ENCODE assay signal across 10 mouse cellular contexts in genomic region chr11:106564261-106564660, GRCm38 (mm10). TPM values are rescaled to one million over a fixed set of nuclear protein-coding genes. Genes with fewer than 3 reads are reported as not detected.
A peak's percentile ranks its signal among the peaks of the same experiment; 100 is the strongest.
DNase-seq lines count a peak whose midpoint lies in the region; ATAC-seq and TF ChIP-seq lines count a peak whose summit lies in the region.
"Had no signal": no experiment of that assay in that cellular context is flagged by ENCODE, and none has a peak within 500 bp of the region (broad histone marks: within the 10 kb centered on the region; RNA-seq: fewer than 3 reads in every experiment).

No protein-coding gene starts in this region.

- peak overlapping the region; percentile 67 for H3K27ac ChIP-seq in heart, embryonic 16.5 days (ENCODE audit: low read length)
- H3K27ac ChIP-seq in forebrain, embryonic 16.5 days (ENCODE audit: low read length): no peak overlapping the region
- H3K27ac ChIP-seq: liver, embryonic 13.5 days; neural tube, embryonic 12.5 days had no signal

- H3K79me2 ChIP-seq in myocyte (ENCODE audit: control insufficient read depth, insufficient read depth): no peaks in the 10 kb centered on the region

- 39% methylated on average over 12 of the region's 12 CpGs for WGBS in heart, embryonic 16.5 days
- WGBS in forebrain, embryonic 16.5 days: 81% methylated on average over 12 of the region's 12 CpGs

- H3K27me3 ChIP-seq in heart, embryonic 16.5 days (ENCODE audit: control insufficient read depth, insufficient read depth, low read length): no peaks in the 10 kb centered on the region
- no peaks in the 10 kb centered on the region for H3K27me3 ChIP-seq in myocyte (ENCODE audit: control insufficient read depth, insufficient read depth, insufficient read length)
- H3K27me3 ChIP-seq in forebrain, embryonic 16.5 days (replicated peaks; ENCODE audit: control insufficient read depth, insufficient read depth, low read length): no peaks in the 10 kb centered on the region
- H3K27me3 ChIP-seq: liver, embryonic 13.5 days; neural tube, embryonic 12.5 days had no signal

- peak overlapping the region; percentile 42; the same call in 1 of the 2 replicates for H3K4me2 ChIP-seq in heart, embryonic 16.5 days (ENCODE audit: low read depth, low read length)
- H3K4me2 ChIP-seq in myocyte (ENCODE audit: low read depth): peak overlapping the region; percentile 41
- H3K4me2 ChIP-seq in forebrain, embryonic 16.5 days (ENCODE audit: low read length): no peak overlapping the region
- H3K4me2 ChIP-seq: liver, embryonic 13.5 days; neural tube, embryonic 12.5 days had no signal

- peaks cover 12% of the 10 kb centered on the region for H3K36me3 ChIP-seq in heart, embryonic 16.5 days (ENCODE audit: control insufficient read depth, insufficient read depth)
- no peaks in the 10 kb centered on the region for H3K36me3 ChIP-seq in myocyte (ENCODE audit: control insufficient read depth, insufficient read depth)
- H3K36me3 ChIP-seq in forebrain, embryonic 16.5 days (ENCODE audit: control insufficient read depth, insufficient read depth): no peaks in the 10 kb centered on the region; the same call in 1 of the 2 replicates

- H3K9me3 ChIP-seq in heart, embryonic 16.5 days (replicated peaks; ENCODE audit: control insufficient read depth, low read length): no peaks in the 10 kb centered on the region
- H3K9me3 ChIP-seq in forebrain, embryonic 16.5 days (ENCODE audit: control insufficient read depth, low read length): no peaks in the 10 kb centered on the region
- H3K9me3 ChIP-seq: liver, embryonic 13.5 days; neural tube, embryonic 12.5 days had no signal

- H3K9ac ChIP-seq in heart, embryonic 16.5 days (ENCODE audit: low read length): 0 out of 2 replicates have a peak overlapping the region, but pooled peaks have one; percentile 33
- no peak overlapping the region for H3K9ac ChIP-seq in forebrain, embryonic 16.5 days (replicated peaks; ENCODE audit: low read depth, low read length)
- H3K9ac ChIP-seq: liver, embryonic 13.5 days; neural tube, embryonic 12.5 days had no signal

- TF ChIP-seq POLR2A in brain, embryonic 14.5 days (IDR thresholded peaks at IDR 0.05; ENCODE audit: borderline replicate concordance, extremely low read depth, insufficient read depth, insufficient read length, poor library complexity, severe bottlenecking): no peak
- TF ChIP-seq POLR2A in myocyte (IDR thresholded peaks at IDR 0.05; ENCODE audit: insufficient read length, low read depth): no peak

- DNase-seq in cerebellum, postnatal 14 days: peak; percentile 50 to 64
- DNase-seq in cerebellum, adult 8-10 months: no peak
- peak; percentile 5 for DNase-seq in brain, embryonic 14.5 days (ENCODE audit: low read depth)
- no peak for DNase-seq in thymus, postnatal 25 days
- no peak for DNase-seq in adrenal gland, adult 2 months
- DNase-seq: liver, embryonic 13.5 days had no signal

- peak; percentile 45 for ATAC-seq in heart, embryonic 16.5 days (replicated peaks; ENCODE audit: extremely low read depth, insufficient read depth, low FRiP score)
- no peak for ATAC-seq in forebrain, embryonic 16.5 days

- TF ChIP-seq CTCF in brain, embryonic 14.5 days (IDR thresholded peaks at IDR 0.05; ENCODE audit: borderline replicate concordance, extremely low read depth, insufficient read depth, insufficient read length): no peak

- H3K4me1 ChIP-seq in heart, embryonic 16.5 days (ENCODE audit: control insufficient read depth, insufficient read depth, low read length): peaks cover 20% of the 10 kb centered on the region
- H3K4me1 ChIP-seq in forebrain, embryonic 16.5 days (replicated peaks; ENCODE audit: control insufficient read depth, insufficient read depth, low read length): no peaks in the 10 kb centered on the region
- H3K4me1 ChIP-seq: neural tube, embryonic 12.5 days had no signal

- H3K4me3 ChIP-seq in heart, embryonic 16.5 days (ENCODE audit: low read length): no peak overlapping the region
- H3K4me3 ChIP-seq in myocyte: no peak overlapping the region
- H3K4me3 ChIP-seq in forebrain, embryonic 16.5 days (replicated peaks; ENCODE audit: low read length): no peak overlapping the region
- H3K4me3 ChIP-seq: liver, embryonic 13.5 days; neural tube, embryonic 12.5 days had no signal

- no peak overlapping the region for H3ac ChIP-seq in myocyte (ENCODE audit: control insufficient read depth, insufficient read length)

TF ChIP-seq in myocyte, 11 proteins besides CTCF, POLR2A, EP300 and RAD21:
- no peak for TF ChIP-seq REST (IDR thresholded peaks at IDR 0.05; ENCODE audit: insufficient read depth, insufficient read length)
- TF ChIP-seq MYOG (IDR thresholded peaks at IDR 0.05; ENCODE audit: control insufficient read depth in 1 of 3, insufficient read depth in 1 of 3, insufficient read length in 2 of 3, low read depth in 2 of 3): no peak
- TF ChIP-seq SRF (IDR thresholded peaks at IDR 0.05; ENCODE audit: control insufficient read depth, insufficient read length, low read depth): no peak
- no peak for TF ChIP-seq TCF12 (IDR thresholded peaks at IDR 0.05; ENCODE audit: insufficient read depth, poor library complexity, severe bottlenecking)
- TF ChIP-seq USF1 (IDR thresholded peaks at IDR 0.05; ENCODE audit: low read depth): no peak
- no peak for TF ChIP-seq POLR2AphosphoS2 (IDR thresholded peaks at IDR 0.05; ENCODE audit: insufficient read length, low read depth)
- no peak for TF ChIP-seq E2F4 (IDR thresholded peaks at IDR 0.05; ENCODE audit: insufficient read depth)
- no peak for TF ChIP-seq MYOD1 (IDR thresholded peaks at IDR 0.05; ENCODE audit: control insufficient read depth in 1 of 3, insufficient read length in 2 of 3, low read depth in 2 of 3)
- TF ChIP-seq MAX (IDR thresholded peaks at IDR 0.05; ENCODE audit: low read depth): no peak
TF ChIP-seq in myocyte: peak in this region for 0.

RNA-seq across cellular contexts. Expression of gene Tex2, which starts 49.0 kb away (rescaled TPM):
- polyA plus RNA-seq in brain, embryonic 14.5 days (2012; rRNA removed): 18.8 and 34.6 TPM in 2 replicates
- 14.2 and 15.0 TPM in 2 replicates for polyA plus RNA-seq in heart, embryonic 16.5 days (2015; fragmentation: Nextera tagmentation; extraction: Ambion mirVana)
- 7.0 TPM for polyA plus RNA-seq in myocyte (2012; fragmentation: generic; extraction: Trizol)
- 10 to 100 TPM; 54.0 to 55.5 TPM for total RNA-seq in adrenal gland, adult 2 months (2021)
- 14.0 and 15.8 TPM in 2 replicates for polyA plus RNA-seq in adrenal gland, adult 2 months (2012; rRNA removed)
- 16.3 and 20.3 TPM in 2 replicates for polyA plus RNA-seq in forebrain, embryonic 16.5 days (2015; fragmentation: Nextera tagmentation; extraction: Ambion mirVana)

Comparison
In these comparisons a context has a peak if more than half of its experiments do, and no peak if none do; other contexts are left out.
1. DNase-seq: peak in cerebellum, postnatal 14 days (2 of 2) and brain, embryonic 14.5 days (single experiment); none in cerebellum, adult 8-10 months (single experiment), thymus, postnatal 25 days (single experiment) and adrenal gland, adult 2 months (single experiment).